In the genomic region with DNA sequence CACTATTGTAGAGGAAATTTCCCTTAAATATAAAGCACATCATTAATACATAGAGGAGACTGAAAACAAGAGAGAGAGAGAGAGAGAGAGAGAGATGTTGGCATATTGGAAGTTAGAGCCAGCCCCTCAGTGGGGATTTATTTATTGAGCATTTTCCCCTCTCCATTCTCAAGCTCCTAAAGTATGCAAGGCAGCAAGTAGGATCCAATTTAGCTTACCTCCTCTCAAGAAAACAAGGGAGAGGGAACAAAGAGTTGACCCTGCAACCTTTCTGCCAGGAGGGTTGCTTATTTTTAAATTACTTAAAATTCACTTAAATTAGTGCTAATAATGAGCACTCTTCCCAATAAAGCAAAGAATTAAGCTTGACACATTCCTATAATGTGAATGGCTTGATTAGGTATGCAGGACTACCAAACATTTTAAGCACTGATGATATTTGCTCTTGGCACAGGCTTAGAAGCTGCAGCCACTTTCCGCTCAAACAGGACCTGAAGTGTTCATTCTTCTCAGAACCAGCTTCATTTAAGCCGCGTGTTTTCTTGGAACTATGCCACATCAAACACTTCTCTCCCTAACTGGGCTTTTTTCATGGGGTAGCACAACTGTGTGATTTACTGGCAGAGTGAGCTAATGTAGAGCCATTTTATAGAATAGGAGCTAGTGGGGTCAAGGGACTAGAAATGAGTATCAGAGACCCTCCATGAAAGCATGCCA, we compare ENCODE assay signal across 14 mouse cellular contexts.
DNase-seq lines count a peak whose midpoint lies in the region; ATAC-seq and TF ChIP-seq lines count a peak whose summit lies in the region.
"Had no signal": no experiment of that assay in that cellular context is flagged by ENCODE, and none has a peak within 500 bp of the region (broad histone marks: within the 10 kb centered on the region; RNA-seq: fewer than 3 reads in every experiment).

No protein-coding gene starts in this region.

- no peak overlapping the region for H3K27ac ChIP-seq in limb, embryonic 14.5 days (replicated peaks; ENCODE audit: low read depth, low read length)
- H3K27ac ChIP-seq: hindbrain, embryonic 13.5 days had no signal

- DNase-seq in right cerebral cortex, postnatal 10 days (ENCODE audit: low spot score in 2 of 2), result peak; percentile 16
- no peak for DNase-seq in right cerebral cortex, postnatal 4 days
- DNase-seq in limb, embryonic 14.5 days (ENCODE audit: low spot score), result peak; percentile 5
- peak; percentile 25 to 27 for DNase-seq in lung, postnatal 4 days
- DNase-seq in adrenal gland, postnatal 4 days (ENCODE audit: low spot score in 2 of 2), result no peak
- no peak for DNase-seq in heart, adult 18-20 months
- DNase-seq in gastrocnemius, postnatal 36 days, result no peak
- DNase-seq: cerebellum, postnatal 36 days; gastrocnemius, postnatal 14 days; kidney, adult 2 months had no signal

- WGBS in limb, embryonic 14.5 days, result 42% methylated on average over 3 of the region's 3 CpGs

- H3K9ac ChIP-seq in limb, embryonic 14.5 days (ENCODE audit: low read depth, low read length, severe bottlenecking), result no peak overlapping the region
- H3K9ac ChIP-seq: hindbrain, embryonic 13.5 days had no signal

- no peak overlapping the region for H3K4me2 ChIP-seq in limb, embryonic 14.5 days (replicated peaks; ENCODE audit: low read depth, low read length, severe bottlenecking)
- H3K4me2 ChIP-seq: hindbrain, embryonic 13.5 days had no signal

- no peaks in the 10 kb centered on the region for H3K27me3 ChIP-seq in limb, embryonic 14.5 days (ENCODE audit: control insufficient read depth, insufficient read depth, low read length)
- H3K27me3 ChIP-seq: CH12.LX; hindbrain, embryonic 13.5 days had no signal

- TF ChIP-seq POLR2A in limb, embryonic 14.5 days (IDR thresholded peaks at IDR 0.05; ENCODE audit: borderline replicate concordance, extremely low read depth, insufficient read depth, insufficient read length), result no peak

- no peak for ATAC-seq in limb, embryonic 14.5 days (ENCODE audit: low FRiP score, low read depth)
- ATAC-seq: Patski had no signal

- no peaks in the 10 kb centered on the region for H3K36me3 ChIP-seq in limb, embryonic 14.5 days (ENCODE audit: control insufficient read depth, insufficient read depth, low read length)
- H3K36me3 ChIP-seq: hindbrain, embryonic 13.5 days had no signal

- no peaks in the 10 kb centered on the region for H3K9me3 ChIP-seq in limb, embryonic 14.5 days (ENCODE audit: control insufficient read depth, low read length)
- H3K9me3 ChIP-seq: hindbrain, embryonic 13.5 days had no signal

- H3K4me1 ChIP-seq in limb, embryonic 14.5 days (ENCODE audit: control insufficient read depth, insufficient read depth, low read length), result no peaks in the 10 kb centered on the region
- H3K4me1 ChIP-seq: hindbrain, embryonic 13.5 days had no signal

- intact Hi-C loops in gastrocnemius, postnatal 36 days (cut with DNase I), result no loop called here

- H3K4me3 ChIP-seq in limb, embryonic 14.5 days (replicated peaks; ENCODE audit: low read length), result no peak overlapping the region
- H3K4me3 ChIP-seq: erythroblast, embryonic 14.5 days; hindbrain, embryonic 13.5 days had no signal

Comparison
In these comparisons a context has a peak if more than half of its experiments do, and no peak if none do; other contexts are left out.
1. DNase-seq: peak in right cerebral cortex, postnatal 10 days (2 of 2), limb, embryonic 14.5 days (single experiment) and lung, postnatal 4 days (2 of 2); none in right cerebral cortex, postnatal 4 days (single experiment), adrenal gland, postnatal 4 days (0 of 2), heart, adult 18-20 months (0 of 2) and gastrocnemius, postnatal 36 days (0 of 2).